Mouse (Mus musculus) lung, postnatal 0 days (tissue): ENCODE results near the gene Rab11fip4. TPM values are rescaled to one million over a fixed set of nuclear protein-coding genes. Genes with fewer than 3 reads are reported as not detected.
"Not testable (repeated sequence)": the region's sequence is repeated elsewhere in the genome, so short reads cannot be mapped to it uniquely, and the experiment has no call there.

Source experiments
- ATAC-seq: fragments of 200-750 bp; cut with Nextera tagmentation; 2 replicates; pipeline ENCODE4 v1.8.0; 2017; ENCODE audit warnings: moderate library complexity
- DNase-seq: peaks from one replicate; pipeline ENCODE4 v3.0.0-alpha.2; 2016; ENCODE audit warnings: low spot score
- H3K27ac ChIP-seq: fragments of 300-500 bp; sonication (generic); 2 replicates; pipeline ENCODE4 v1.5.1; 2014; ENCODE audit warnings: antibody characterized with exemption, mild to moderate bottlenecking, low read length, mixed read lengths
- H3K27me3 ChIP-seq: fragments of 300-500 bp; sonication (generic); replicated peaks from 2 replicates; pipeline ENCODE4 v1.6.1; 2014; ENCODE audit warnings: low read length, mixed read lengths; ENCODE audit not compliant: insufficient read depth
- H3K36me3 ChIP-seq: fragments of 300-500 bp; sonication (generic); 2 replicates; pipeline ENCODE4 v1.6.1; 2014; ENCODE audit warnings: low read length, mixed read lengths; ENCODE audit not compliant: insufficient read depth
- H3K4me1 ChIP-seq: fragments of 300-500 bp; sonication (generic); 2 replicates; pipeline ENCODE4 v1.6.1; 2014; ENCODE audit warnings: antibody characterized with exemption, low read depth, low read length, mixed read lengths; ENCODE audit not compliant: insufficient read depth
- H3K4me2 ChIP-seq: fragments of 300-500 bp; sonication (generic); replicated peaks from 2 replicates; pipeline ENCODE4 v1.6.1; 2014; ENCODE audit warnings: low read depth, mild to moderate bottlenecking, low read length, moderate library complexity, mixed read lengths
- H3K4me3 ChIP-seq: fragments of 300-500 bp; sonication (generic); 2 replicates; pipeline ENCODE4 v1.5.1; 2014; ENCODE audit warnings: low read depth, low read length
- H3K9ac ChIP-seq: fragments of 300-500 bp; sonication (generic); replicated peaks from 2 replicates; pipeline ENCODE4 v1.6.1; 2014; ENCODE audit warnings: low read depth, mild to moderate bottlenecking
- H3K9me3 ChIP-seq: fragments of 300-500 bp; sonication (generic); 2 replicates; pipeline ENCODE4 v1.6.1; 2016; ENCODE audit warnings: low read length, mixed read lengths
- CTCF ChIP-seq: IDR thresholded peaks from 2 replicates; pipeline ENCODE4 v1.5.1; 2016; ENCODE audit warnings: antibody characterized with exemption, mild to moderate bottlenecking
- EP300 ChIP-seq: IDR thresholded peaks from 2 replicates; pipeline ENCODE4 v1.6.1; 2016; ENCODE audit warnings: antibody characterized with exemption, mild to moderate bottlenecking, control low read depth
- WGBS: fragments of 180-500 bp; shearing (Covaris S2); extraction: QIAGEN DNeasy Blood & Tissue Kit; methylation state at CpG from one replicate; pipeline ENCODE4 v1.1.7; 2014; 5-methylcytosine and 5-hydroxymethylcytosine counted together
- polyA plus RNA-seq: library from polyadenylated mRNA; unstranded; fragments of >200 nt; fragmentation: Nextera tagmentation; extraction: Ambion mirVana; gene quantifications from 2 replicates; pipeline ENCODE4 v1.2.1, GENCODE M21; 2015

Gene Rab11fip4
- polyA plus RNA-seq, 1 experiment from 2014 or later: 0.74 TPM

- ATAC-seq: no peak
- DNase-seq: no peak
- Histone ChIP-seq H3K4me1 (peaks cover 6% of the 10 kb centered on the region; the same call in 1 of the 2 replicates), H3K4me3 (no peak overlapping the region), H3K9me3 (no peaks in the 10 kb centered on the region), H3K36me3 (no peaks in the 10 kb centered on the region), H3K4me2 (no peak overlapping the region), H3K9ac (no peak overlapping the region), H3K27ac (no peak overlapping the region), H3K27me3 (no peaks in the 10 kb centered on the region)
- TF ChIP-seq EP300 (no peak), CTCF (no peak)
- 74% methylated on average over 5 of the region's 5 CpGs for WGBS
Measured at GRCm38 (mm10) chr11:79698071-79698470, 107.1 kb downstream of the Rab11fip4 start.

- H3K4me3 ChIP-seq, DNase-seq, H3K4me1 ChIP-seq, H3K4me2 ChIP-seq, H3K9me3 ChIP-seq, H3K9ac ChIP-seq, H3K27me3 ChIP-seq, ATAC-seq, H3K36me3 ChIP-seq, H3K27ac ChIP-seq: not testable (repeated sequence)
- 89% methylated on average over 2 of the region's 4 CpGs for WGBS
Measured at GRCm38 (mm10) chr11:79698542-79698941, 107.5 kb downstream of the Rab11fip4 start.

- no peak for ATAC-seq
- DNase-seq: no peak
- no peak overlapping the region for H3K27ac ChIP-seq
- H3K27me3 ChIP-seq: no peaks in the 10 kb centered on the region
- no peaks in the 10 kb centered on the region for H3K9me3 ChIP-seq
- no peak overlapping the region for H3K9ac ChIP-seq
- no peaks in the 10 kb centered on the region for H3K36me3 ChIP-seq
- peaks cover 6% of the 10 kb centered on the region; the same call in 1 of the 2 replicates for H3K4me1 ChIP-seq
- no peak for TF ChIP-seq EP300
- no peak overlapping the region for H3K4me2 ChIP-seq
- H3K4me3 ChIP-seq: no peak overlapping the region
- 86% methylated on average over 7 of the region's 7 CpGs for WGBS
Measured at GRCm38 (mm10) chr11:79701466-79701865, 110.5 kb downstream of the Rab11fip4 start.

GRCm38 (mm10) chr11:79702092-79702491, 111.1 kb downstream of the Rab11fip4 start:
- Histone ChIP-seq H3K9ac (no peak overlapping the region), H3K27ac (no peak overlapping the region), H3K4me2 (no peak overlapping the region), H3K4me3 (no peak overlapping the region), H3K36me3 (no peaks in the 10 kb centered on the region), H3K9me3 (no peaks in the 10 kb centered on the region), H3K27me3 (no peaks in the 10 kb centered on the region), H3K4me1 (peaks cover 6% of the 10 kb centered on the region; the same call in 1 of the 2 replicates)
- TF ChIP-seq EP300 (no peak), CTCF (no peak)
- 89% methylated on average over 6 of the region's 6 CpGs for WGBS
- DNase-seq: no peak
- ATAC-seq: no peak

GRCm38 (mm10) chr11:79703452-79703851, 112.4 kb downstream of the Rab11fip4 start:
- H3K9me3 ChIP-seq: no peaks in the 10 kb centered on the region
- peak overlapping the region; percentile 83 for H3K4me3 ChIP-seq
- H3K27me3 ChIP-seq: no peaks in the 10 kb centered on the region
- H3K9ac ChIP-seq: 0 out of 2 replicates have a peak overlapping the region, but pooled peaks have one; percentile 97
- DNase-seq (peak; percentile 82), ATAC-seq (peak; percentile 37)
- H3K4me1 ChIP-seq: peaks cover 6% of the 10 kb centered on the region; the same call in 1 of the 2 replicates
- peak overlapping the region; percentile 99 for H3K27ac ChIP-seq
- no peaks in the 10 kb centered on the region for H3K36me3 ChIP-seq
- WGBS: 3% methylated on average over 5 of the region's 5 CpGs
- H3K4me2 ChIP-seq: peak overlapping the region; percentile 50
- TF ChIP-seq EP300 (no peak), CTCF (peak; percentile 57)

- WGBS: 1% methylated on average over 27 of the region's 27 CpGs
- peak; percentile 55 for ATAC-seq
Measured at GRCm38 (mm10) chr11:79703885-79704291, 112.9 kb downstream of the Rab11fip4 start.

More at GRCm38 (mm10) chr11:79703885-79704291, 112.9 kb downstream of the Rab11fip4 start:
- H3K4me1 ChIP-seq: peaks cover 6% of the 10 kb centered on the region; the same call in 1 of the 2 replicates
- peak; percentile 90 for DNase-seq
- no peaks in the 10 kb centered on the region for H3K27me3 ChIP-seq
- H3K4me2 ChIP-seq: peak overlapping the region; percentile 50
- no peak for TF ChIP-seq EP300
- no peak for TF ChIP-seq CTCF
- peak overlapping the region; percentile 83 for H3K4me3 ChIP-seq
- peak overlapping the region; percentile 99 for H3K27ac ChIP-seq
- no peaks in the 10 kb centered on the region for H3K36me3 ChIP-seq
- H3K9me3 ChIP-seq: no peaks in the 10 kb centered on the region
- peak overlapping the region; percentile 97 for H3K9ac ChIP-seq
